ENCODE assay signal across 13 mouse cellular contexts in the genomic region with DNA sequence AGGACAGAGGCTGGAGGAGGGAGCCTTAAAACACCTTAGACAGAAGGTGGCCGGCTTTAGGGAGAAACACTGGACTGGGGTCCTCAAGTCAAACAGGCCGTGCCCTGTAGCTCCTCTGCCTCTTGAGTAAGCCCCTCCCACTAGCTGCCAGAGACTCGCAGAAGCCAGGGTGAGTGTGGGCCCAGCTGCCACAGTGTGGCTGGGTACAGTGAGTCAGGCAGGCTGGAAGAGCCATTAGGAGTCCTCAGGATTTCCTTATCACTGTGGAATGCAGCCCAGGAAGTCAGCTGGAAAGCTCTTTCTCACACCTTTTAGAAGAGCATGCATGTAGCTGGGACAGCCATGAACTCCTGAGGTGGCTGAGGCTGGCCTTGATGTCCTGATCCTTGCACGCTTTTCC. TPM values are rescaled to one million over a fixed set of nuclear protein-coding genes. Genes with fewer than 3 reads are reported as not detected.
DNase-seq lines count a peak whose midpoint lies in the region; ATAC-seq lines count a peak whose summit lies in the region.
"Had no signal": no experiment of that assay in that cellular context is flagged by ENCODE, and none has a peak within 500 bp of the region (broad histone marks: within the 10 kb centered on the region; RNA-seq: fewer than 3 reads in every experiment).

No protein-coding gene starts in this region.

- peak overlapping the region; percentile 37 for H3K27ac ChIP-seq in heart, embryonic 16.5 days (ENCODE audit: low read length)
- H3K27ac ChIP-seq: liver, embryonic 14.5 days had no signal

- peaks cover 14% of the 10 kb centered on the region for H3K4me1 ChIP-seq in heart, embryonic 16.5 days (ENCODE audit: control insufficient read depth, insufficient read depth, low read length)

- ATAC-seq in heart, embryonic 16.5 days (replicated peaks; ENCODE audit: extremely low read depth, insufficient read depth, low FRiP score): peak; percentile 64
- ATAC-seq: CD4-positive, CD25-positive, alpha-beta regulatory T cell, adult 4 months had no signal

- H3K4me3 ChIP-seq in heart, embryonic 16.5 days (ENCODE audit: low read length): no peak overlapping the region

- no peak overlapping the region for H3K9ac ChIP-seq in heart, embryonic 16.5 days (ENCODE audit: low read length)
- H3K9ac ChIP-seq: liver, embryonic 14.5 days had no signal

- H3K36me3 ChIP-seq in heart, embryonic 16.5 days (ENCODE audit: control insufficient read depth, insufficient read depth): no peaks in the 10 kb centered on the region

- no peaks in the 10 kb centered on the region for H3K9me3 ChIP-seq in heart, embryonic 16.5 days (replicated peaks; ENCODE audit: control insufficient read depth, low read length)

- H3K27me3 ChIP-seq in heart, embryonic 16.5 days (ENCODE audit: control insufficient read depth, insufficient read depth, low read length): no peaks in the 10 kb centered on the region

- DNase-seq in embryo, embryonic 10.5 days (ENCODE audit: low spot score): peak; percentile 38
- no peak for DNase-seq in embryo, embryonic 11 days
- peak; percentile 70 for DNase-seq in Muller cell, postnatal 12 days (ENCODE audit: inconsistent ontology term)
- peak; percentile 79 for DNase-seq in lung, postnatal 10 days
- no peak for DNase-seq in layer of hippocampus, adult 8-10 months (ENCODE audit: low spot score in 2 of 2)
- DNase-seq in left cerebral cortex, postnatal 10 days (ENCODE audit: extremely low spot score in 1 of 2, low spot score in 2 of 2): no peak
- no peak for DNase-seq in B cell, adult 2 months

- intact Hi-C loops in left cerebral cortex, postnatal 10 days (cut with DNase I): no loop called here

- 17% methylated on average over 4 of the region's 4 CpGs for WGBS in heart, embryonic 16.5 days

- no peak overlapping the region; the same call in 1 of the 2 replicates for H3K4me2 ChIP-seq in heart, embryonic 16.5 days (ENCODE audit: low read depth, low read length)

RNA-seq across cellular contexts. Expression of gene Col1a1, which starts 19.5 kb away (rescaled TPM):
- 669 and 799 TPM in 2 replicates for polyA plus RNA-seq in heart, embryonic 16.5 days (2015; fragmentation: Nextera tagmentation; extraction: Ambion mirVana)
- 1 to 10 TPM; 6.6 to 7.8 (median 7.3) TPM for total RNA-seq in layer of hippocampus, adult 8-10 months (2022)
- 10 to 100 TPM; 53.2 to 64.0 TPM for total RNA-seq in left cerebral cortex, postnatal 10 days (2021)
- total RNA-seq: common myeloid progenitor, adult 5-6 weeks had no signal

RNA-seq across cellular contexts. Expression of gene Hils1, which starts 50.9 kb away (rescaled TPM):
- 0.33 TPM in 1 of 2 replicates, not detected in the other for polyA plus RNA-seq in heart, embryonic 16.5 days (2015; fragmentation: Nextera tagmentation; extraction: Ambion mirVana)
- not detected for total RNA-seq in layer of hippocampus, adult 8-10 months (2022)
- not detected for total RNA-seq in left cerebral cortex, postnatal 10 days (2021)
- total RNA-seq: common myeloid progenitor, adult 5-6 weeks; gastrocnemius, postnatal 36 days had no signal
- polyA plus RNA-seq: CD4-positive, CD25-positive, alpha-beta regulatory T cell, adult 4 months; liver, embryonic 14.5 days; neural tube, embryonic 11.5 days had no signal

RNA-seq across cellular contexts. Expression of gene Sgca, which starts 59.6 kb away (rescaled TPM):
- polyA plus RNA-seq in heart, embryonic 16.5 days (2015; fragmentation: Nextera tagmentation; extraction: Ambion mirVana): 27.9 and 29.4 TPM in 2 replicates
- under 1 TPM in 2 of 4 experiments, not detected in 2; 0.23 to 0.56 TPM for total RNA-seq in layer of hippocampus, adult 8-10 months (2022)
- under 1 TPM in 1 of 2 experiments, not detected in 1; 0.41 TPM for total RNA-seq in left cerebral cortex, postnatal 10 days (2021)
- total RNA-seq: common myeloid progenitor, adult 5-6 weeks had no signal
- polyA plus RNA-seq: CD4-positive, CD25-positive, alpha-beta regulatory T cell, adult 4 months; liver, embryonic 14.5 days had no signal

Comparison
In these comparisons a context has a peak if more than half of its experiments do, and no peak if none do; other contexts are left out.
1. DNase-seq: peak in embryo, embryonic 10.5 days (single experiment), Muller cell, postnatal 12 days (single experiment) and lung, postnatal 10 days (single experiment); none in embryo, embryonic 11 days (single experiment), layer of hippocampus, adult 8-10 months (0 of 2), left cerebral cortex, postnatal 10 days (0 of 2) and B cell, adult 2 months (0 of 2).
2. RNA of gene Col1a1, which starts 19.5 kb away (total RNA-seq): 53.2 to 64.0 TPM in left cerebral cortex, postnatal 10 days; 6.6 to 7.8 TPM in layer of hippocampus, adult 8-10 months; every median in the first group is over 4 times any median in the second.